Mouse (Mus musculus): ENCODE measurements at regions not wholly inside any gene's neighbourhood (a gene's known extent, or its start where the extent isn't known, plus 50 kb on each side); places are given as distances from the start of the nearest gene placed in this dataset.

DNA sequence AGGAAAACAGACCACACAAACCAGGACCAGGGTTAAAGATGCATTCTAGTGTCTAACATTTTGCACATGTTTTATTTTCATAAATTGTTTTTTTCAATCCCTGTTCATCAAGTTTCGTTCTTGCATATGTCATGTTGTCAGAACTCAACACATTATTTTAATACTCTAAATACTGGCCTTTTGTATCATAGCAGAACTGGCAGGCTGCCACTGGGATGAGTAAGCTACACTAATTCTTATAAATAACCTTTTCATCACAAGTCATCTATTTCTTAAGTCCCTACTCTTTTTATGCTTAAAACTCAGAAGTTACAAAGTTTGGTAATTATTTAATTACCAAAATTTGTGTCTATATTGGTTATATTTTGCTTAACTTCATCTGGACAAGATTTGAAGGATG, 148.4 kb upstream of the Mme start:
- DNase-seq (ENCODE audit: extremely low read depth, low read depth, low spot score), result no peak
- Histone ChIP-seq H3K79me2 (ENCODE audit: control insufficient read depth, insufficient read depth, low read length) (no peaks in the 10 kb centered on the region), H3K36me3 (ENCODE audit: control insufficient read depth, insufficient read depth, low read length) (no peaks in the 10 kb centered on the region), H3K27me3 (ENCODE audit: control insufficient read depth, insufficient read depth, low read length) (no peaks in the 10 kb centered on the region), H3K4me1 (ENCODE audit: control insufficient read depth, insufficient read depth, low read length) (no peaks in the 10 kb centered on the region), H3K4me3 (ENCODE audit: insufficient read depth, low read depth, low read length) (no peak overlapping the region), H3K9ac (ENCODE audit: low read depth, low read length) (no peak overlapping the region), H3K27ac (replicated peaks; ENCODE audit: insufficient read depth, low read depth, low read length) (no peak overlapping the region)
- TF ChIP-seq POLR2A (IDR thresholded peaks at IDR 0.05; ENCODE audit: extremely low read depth, insufficient read depth, low read length) (no peak), CTCF (IDR thresholded peaks at IDR 0.05; ENCODE audit: low read depth, low read length) (no peak)
- WGBS, result 64% methylated on average over 1 of the region's 1 CpGs

DNA sequence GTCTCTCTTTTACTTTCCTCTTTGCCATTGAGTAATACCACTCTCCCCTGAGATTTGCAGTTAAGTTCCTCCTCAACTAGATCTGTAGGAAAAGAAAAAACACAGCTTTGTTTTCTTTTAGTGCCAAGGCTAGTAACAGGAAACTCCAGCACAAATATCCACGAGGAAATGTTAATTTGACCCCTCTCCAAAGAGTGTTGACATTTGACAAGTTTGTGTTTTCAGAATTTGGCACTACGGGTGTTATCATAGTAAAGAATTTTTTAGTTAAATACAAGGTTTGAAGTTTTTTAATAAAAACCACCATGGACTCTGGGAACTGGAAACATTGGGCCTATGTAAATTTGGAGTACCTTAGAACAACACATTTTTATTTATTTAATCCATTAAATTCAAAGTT, 126.1 kb upstream of the Mme start:
- H3K36me3 ChIP-seq (ENCODE audit: control insufficient read depth, insufficient read depth, low read length), result no peaks in the 10 kb centered on the region
- WGBS, result 33% methylated on average over 2 of the region's 2 CpGs
- DNase-seq (ENCODE audit: extremely low read depth, low read depth, low spot score), result no peak
- H3K4me3 ChIP-seq (ENCODE audit: insufficient read depth, low read depth, low read length), result no peak overlapping the region
- TF ChIP-seq CTCF (IDR thresholded peaks at IDR 0.05; ENCODE audit: low read depth, low read length) (no peak), POLR2A (IDR thresholded peaks at IDR 0.05; ENCODE audit: extremely low read depth, insufficient read depth, low read length) (no peak)
- no peaks in the 10 kb centered on the region for H3K27me3 ChIP-seq (ENCODE audit: control insufficient read depth, insufficient read depth, low read length)
- H3K79me2 ChIP-seq (ENCODE audit: control insufficient read depth, insufficient read depth, low read length), result no peaks in the 10 kb centered on the region
- no peak overlapping the region for H3K9ac ChIP-seq (ENCODE audit: low read depth, low read length)
- no peaks in the 10 kb centered on the region for H3K4me1 ChIP-seq (ENCODE audit: control insufficient read depth, insufficient read depth, low read length)
- no peak overlapping the region for H3K27ac ChIP-seq (replicated peaks; ENCODE audit: insufficient read depth, low read depth, low read length)

DNA sequence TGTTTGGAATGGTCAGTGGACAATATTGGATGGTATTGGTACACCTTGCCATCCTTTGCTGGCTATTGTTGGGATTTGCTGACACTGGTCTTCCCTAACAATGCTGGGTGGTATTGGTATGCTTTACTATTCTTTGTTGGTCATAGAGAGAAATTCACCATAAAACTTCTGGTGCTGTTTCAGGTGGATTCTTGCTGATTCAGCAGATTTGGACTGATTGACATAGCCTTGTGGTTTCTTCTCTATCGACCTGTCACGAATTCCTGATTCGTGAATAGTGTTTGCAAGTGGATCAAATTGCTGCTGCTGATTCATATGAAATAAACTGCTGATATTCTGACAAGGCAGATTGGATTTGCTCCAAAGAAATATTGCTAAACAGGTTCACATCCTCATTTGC, 109.5 kb upstream of the Mme start:
- Histone ChIP-seq H3K36me3 (ENCODE audit: control insufficient read depth, insufficient read depth, low read length) (no peaks in the 10 kb centered on the region), H3K27me3 (ENCODE audit: control insufficient read depth, insufficient read depth, low read length) (no peaks in the 10 kb centered on the region), H3K27ac (replicated peaks; ENCODE audit: insufficient read depth, low read depth, low read length) (no peak overlapping the region), H3K79me2 (ENCODE audit: control insufficient read depth, insufficient read depth, low read length) (no peaks in the 10 kb centered on the region), H3K4me1 (ENCODE audit: control insufficient read depth, insufficient read depth, low read length) (no peaks in the 10 kb centered on the region), H3K4me3 (ENCODE audit: insufficient read depth, low read depth, low read length) (no peak overlapping the region), H3K9ac (ENCODE audit: low read depth, low read length) (no peak overlapping the region)
- DNase-seq (ENCODE audit: extremely low read depth, low read depth, low spot score), result no peak
- 75% methylated on average over 3 of the region's 3 CpGs for WGBS
- TF ChIP-seq CTCF (IDR thresholded peaks at IDR 0.05; ENCODE audit: low read depth, low read length) (no peak), POLR2A (IDR thresholded peaks at IDR 0.05; ENCODE audit: extremely low read depth, insufficient read depth, low read length) (no peak)

DNA sequence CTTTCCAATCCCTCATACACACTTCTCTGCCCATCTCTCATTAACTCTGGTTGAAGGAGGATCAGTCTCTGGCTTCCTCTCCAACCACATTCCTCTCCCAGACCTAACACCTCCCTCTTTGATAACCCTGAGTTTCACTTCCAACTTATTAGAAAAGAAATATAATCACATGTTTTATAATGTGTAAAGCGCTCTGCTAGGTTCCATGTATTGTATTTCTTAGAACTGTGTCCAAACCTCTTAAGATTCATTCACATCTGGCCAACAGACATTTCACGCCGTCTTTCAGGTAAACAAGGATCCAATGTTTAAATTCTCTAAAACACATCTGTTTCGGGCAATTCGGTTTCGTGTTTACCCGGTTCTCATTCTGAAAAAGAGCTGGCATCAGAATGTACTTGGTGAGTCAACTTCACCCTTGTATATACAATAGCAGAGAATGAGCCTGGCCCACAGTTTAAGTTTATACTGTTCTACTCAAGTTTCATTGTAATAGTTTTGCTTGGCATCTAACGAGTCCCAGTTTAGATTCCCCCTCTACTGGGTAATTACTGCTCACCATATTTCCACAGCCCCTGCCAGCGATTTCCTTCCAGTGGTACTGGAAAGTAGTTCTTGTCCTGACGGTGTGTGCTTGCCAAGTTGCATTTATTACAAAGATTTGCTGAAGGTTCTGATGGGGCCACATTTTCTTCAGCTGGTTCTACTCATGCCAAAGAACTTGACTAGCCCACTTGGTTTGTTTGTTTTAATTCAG, 103.8 kb upstream of the Mme start:
- no peak overlapping the region for H3K4me3 ChIP-seq (ENCODE audit: insufficient read depth, low read depth, low read length)
- 84% methylated on average over 10 of the region's 10 CpGs for WGBS
- no peak overlapping the region for H3K27ac ChIP-seq (replicated peaks; ENCODE audit: insufficient read depth, low read depth, low read length)
- H3K27me3 ChIP-seq (ENCODE audit: control insufficient read depth, insufficient read depth, low read length), result no peaks in the 10 kb centered on the region
- no peak overlapping the region for H3K9ac ChIP-seq (ENCODE audit: low read depth, low read length)
- H3K36me3 ChIP-seq (ENCODE audit: control insufficient read depth, insufficient read depth, low read length), result no peaks in the 10 kb centered on the region
- TF ChIP-seq CTCF (IDR thresholded peaks at IDR 0.05; ENCODE audit: low read depth, low read length) (no peak), POLR2A (IDR thresholded peaks at IDR 0.05; ENCODE audit: extremely low read depth, insufficient read depth, low read length) (no peak)
- H3K79me2 ChIP-seq (ENCODE audit: control insufficient read depth, insufficient read depth, low read length), result no peaks in the 10 kb centered on the region
- DNase-seq (ENCODE audit: extremely low read depth, low read depth, low spot score), result no peak
- H3K4me1 ChIP-seq (ENCODE audit: control insufficient read depth, insufficient read depth, low read length), result no peaks in the 10 kb centered on the region

DNA sequence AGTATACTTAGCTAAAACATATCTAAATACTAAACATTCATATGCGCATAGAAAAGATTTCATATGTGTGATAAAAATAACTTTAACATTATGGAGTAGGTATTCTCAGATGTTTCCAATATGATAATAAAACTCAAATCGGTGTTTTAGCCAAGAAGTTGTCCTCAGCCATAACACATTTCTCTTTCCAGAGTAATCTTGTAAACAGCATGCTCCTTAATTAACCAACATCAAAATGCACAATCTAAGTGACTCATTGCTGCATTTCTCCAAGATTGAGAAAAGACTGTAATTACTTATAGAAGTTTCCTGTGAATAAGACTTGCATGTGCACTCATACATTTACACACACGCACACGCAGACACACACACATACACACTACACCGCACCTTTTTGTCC, 95.1 kb upstream of the Mme start:
- H3K4me3 ChIP-seq (ENCODE audit: insufficient read depth, low read depth, low read length), result no peak overlapping the region
- 93% methylated on average over 5 of the region's 5 CpGs for WGBS

DNA sequence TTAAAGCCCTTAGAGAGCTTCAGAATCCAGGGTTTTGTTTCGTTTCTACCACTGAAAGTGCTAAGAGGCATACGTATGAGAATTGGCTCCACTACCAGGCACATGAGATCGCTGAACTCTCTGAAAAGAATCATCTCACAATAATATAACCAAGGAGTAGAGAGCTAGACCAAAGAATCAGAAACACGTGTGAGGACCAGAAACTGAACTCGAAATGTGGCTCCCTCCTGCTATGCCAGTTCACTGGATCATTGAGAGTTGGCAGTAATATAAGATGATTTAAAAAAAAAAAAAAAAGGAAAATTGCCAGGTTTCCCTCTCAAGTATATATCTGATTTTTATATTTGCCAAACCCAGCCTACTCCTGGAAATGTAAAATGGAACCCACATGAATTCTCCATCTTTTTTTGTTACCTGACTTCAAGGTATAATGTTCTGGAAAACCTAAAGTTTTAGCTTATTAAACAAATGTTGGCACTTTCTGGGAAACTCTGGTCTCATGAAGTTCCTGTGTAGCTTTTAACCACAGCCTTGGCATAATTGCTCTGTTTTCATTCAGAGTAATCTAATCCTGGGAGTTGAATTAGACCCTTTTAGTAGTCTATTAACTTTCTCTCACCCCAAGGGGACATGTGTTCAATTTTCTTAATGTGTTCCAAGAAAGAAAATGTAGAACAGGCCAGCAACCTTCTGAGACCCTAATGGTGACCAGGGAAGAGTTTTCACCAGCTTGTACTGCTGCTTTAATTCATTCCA, 58.7 kb upstream of the Mme start:
- Histone ChIP-seq H3K27ac (replicated peaks; ENCODE audit: insufficient read depth, low read depth, low read length) (no peak overlapping the region), H3K4me1 (ENCODE audit: control insufficient read depth, insufficient read depth, low read length) (no peaks in the 10 kb centered on the region), H3K4me3 (ENCODE audit: insufficient read depth, low read depth, low read length) (no peak overlapping the region), H3K79me2 (ENCODE audit: control insufficient read depth, insufficient read depth, low read length) (no peaks in the 10 kb centered on the region), H3K36me3 (ENCODE audit: control insufficient read depth, insufficient read depth, low read length) (no peaks in the 10 kb centered on the region), H3K9ac (ENCODE audit: low read depth, low read length) (no peak overlapping the region), H3K27me3 (ENCODE audit: control insufficient read depth, insufficient read depth, low read length) (no peaks in the 10 kb centered on the region)
- no peak for DNase-seq (ENCODE audit: extremely low read depth, low read depth, low spot score)
- TF ChIP-seq POLR2A (IDR thresholded peaks at IDR 0.05; ENCODE audit: extremely low read depth, insufficient read depth, low read length) (no peak), CTCF (IDR thresholded peaks at IDR 0.05; ENCODE audit: low read depth, low read length) (no peak)
- 83% methylated on average over 5 of the region's 5 CpGs for WGBS

More for the DNA sequence above, 95.1 kb upstream of the Mme start:
- no peak for TF ChIP-seq POLR2A (IDR thresholded peaks at IDR 0.05; ENCODE audit: extremely low read depth, insufficient read depth, low read length)
- TF ChIP-seq CTCF (IDR thresholded peaks at IDR 0.05; ENCODE audit: low read depth, low read length), result no peak
- Histone ChIP-seq H3K79me2 (ENCODE audit: control insufficient read depth, insufficient read depth, low read length) (no peaks in the 10 kb centered on the region), H3K27ac (replicated peaks; ENCODE audit: insufficient read depth, low read depth, low read length) (no peak overlapping the region), H3K9ac (ENCODE audit: low read depth, low read length) (no peak overlapping the region), H3K4me1 (ENCODE audit: control insufficient read depth, insufficient read depth, low read length) (no peaks in the 10 kb centered on the region), H3K36me3 (ENCODE audit: control insufficient read depth, insufficient read depth, low read length) (no peaks in the 10 kb centered on the region), H3K27me3 (ENCODE audit: control insufficient read depth, insufficient read depth, low read length) (no peaks in the 10 kb centered on the region)
- DNase-seq (ENCODE audit: extremely low read depth, low read depth, low spot score), result no peak

Data from liver, adult 2 months (tissue).